Mouse (Mus musculus) G1E (cell line): Measurements from ENCODE around the gene Tnnc1.

ENCODE experiments used
- CTCF ChIP-seq: IDR thresholded peaks from 2 replicates; pipeline ENCODE4 v1.5.1; 2012; ENCODE audit warnings: low read depth, low read length, inconsistent platforms, mixed read lengths
- GATA1 ChIP-seq: IDR thresholded peaks from 2 replicates; pipeline ENCODE4 v1.6.1; 2012; ENCODE audit warnings: borderline replicate concordance, low read length, inconsistent platforms, mixed read lengths
- POLR2AphosphoS5 ChIP-seq: IDR thresholded peaks from 2 replicates; pipeline ENCODE4 v1.6.1; 2012; ENCODE audit warnings: low read depth, low read length, inconsistent platforms; ENCODE audit not compliant: insufficient replicate concordance
- TAL1 ChIP-seq: conservative IDR thresholded peaks from 2 replicates; pipeline ENCODE4 v1.6.1; 2012; ENCODE audit warnings: low read depth, low read length, inconsistent platforms, mixed read lengths

GRCm38 (mm10) chr14:31194441-31194840 is 13.7 kb upstream of the Tnnc1 start:
- no peak for TF ChIP-seq CTCF
- TF ChIP-seq GATA1 = no peak
- no peak for TF ChIP-seq TAL1
- no peak for TF ChIP-seq POLR2AphosphoS5
